Mouse (Mus musculus) MEL (cell line): ENCODE measurements around the gene Mob3a.

Experiments used
- CTCF ChIP-seq, 3 experiments: IDR thresholded peaks in 2 of 3; conservative IDR thresholded peaks in 1 of 3; 2 replicates each; pipeline ENCODE4 v1.5.1; 2011 to 2012; ENCODE audit warnings: low read length in 3 of 3, low read depth in 2 of 3, mild to moderate bottlenecking in 2 of 3, improper control_type of control experiment in 1 of 3, inconsistent platforms in 1 of 3, mixed read lengths in 1 of 3, moderate library complexity in 1 of 3; ENCODE audit not compliant: control insufficient read depth in 1 of 3, insufficient read depth in 1 of 3, poor library complexity in 1 of 3, severe bottlenecking in 1 of 3
- E2F4 ChIP-seq: IDR thresholded peaks from 2 replicates; pipeline ENCODE4 v1.6.1; 2011; ENCODE audit warnings: low read depth, low read length, improper control_type of control experiment, borderline replicate concordance
- EP300 ChIP-seq, 2 experiments: IDR thresholded peaks; 2 replicates each; pipeline ENCODE4 v1.6.1; 2011; ENCODE audit warnings: improper control_type of control experiment in 2 of 2, low read length in 2 of 2, low read depth in 1 of 2, mild to moderate bottlenecking in 1 of 2
- GABPA ChIP-seq: IDR thresholded peaks from 2 replicates; pipeline ENCODE4 v1.6.1; 2012; ENCODE audit warnings: low read depth, mild to moderate bottlenecking, inconsistent platforms, low read length, improper control_type of control experiment, moderate library complexity
- MAZ ChIP-seq: IDR thresholded peaks from 2 replicates; pipeline ENCODE4 v1.6.1; 2012; ENCODE audit warnings: low read depth, mild to moderate bottlenecking, inconsistent platforms, low read length, improper control_type of control experiment
- TCF12 ChIP-seq: IDR thresholded peaks from 2 replicates; pipeline ENCODE4 v1.6.1; 2014; ENCODE audit warnings: low read depth, mild to moderate bottlenecking, inconsistent platforms, low read length, improper control_type of control experiment, moderate library complexity
- ZNF384 ChIP-seq: IDR thresholded peaks from 2 replicates; pipeline ENCODE4 v1.6.1; 2012; ENCODE audit warnings: low read depth, mild to moderate bottlenecking, inconsistent platforms, low read length, improper control_type of control experiment

DNA sequence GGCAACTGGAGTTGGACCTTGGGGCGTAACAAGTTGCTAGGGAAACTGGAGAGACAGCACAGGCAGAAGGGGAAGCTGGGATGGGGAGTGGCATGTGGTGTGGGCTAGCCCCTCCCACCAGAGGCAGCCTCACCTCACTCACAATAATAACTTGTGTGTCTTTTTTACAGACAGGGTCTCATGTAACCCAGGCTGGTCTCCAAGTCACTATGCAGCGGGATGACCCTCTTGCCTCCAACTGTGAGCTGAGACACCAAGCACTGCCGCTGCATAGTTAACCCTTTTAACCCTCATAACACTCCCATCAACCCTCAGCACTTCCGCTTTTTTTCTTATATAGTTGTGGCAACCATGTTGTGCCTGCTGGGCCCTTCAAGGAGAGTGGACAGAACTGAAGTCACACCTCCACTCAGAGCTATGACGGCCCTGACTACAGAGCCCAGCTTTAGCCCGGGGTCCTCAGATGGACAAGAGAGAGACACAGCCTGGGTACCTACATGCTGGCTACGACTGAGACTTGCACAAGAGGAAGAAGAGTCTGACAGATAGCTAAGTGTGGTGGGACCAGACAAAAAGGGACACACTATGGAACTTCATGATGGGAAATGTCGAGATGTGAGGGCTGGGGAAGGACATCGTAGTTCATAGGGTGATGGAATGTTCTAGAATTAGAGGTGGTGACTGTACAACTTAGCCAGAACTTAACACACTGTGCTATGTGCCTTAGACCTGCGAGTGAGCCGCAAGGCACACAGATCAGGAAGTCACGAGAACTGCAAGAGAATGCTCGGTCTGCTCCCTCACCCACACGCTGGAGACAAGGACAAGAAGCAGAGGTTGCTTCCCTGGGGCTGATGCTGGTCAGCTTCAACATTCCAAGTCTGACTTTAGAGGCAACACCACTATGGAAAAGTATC lies 9.3 kb downstream of the Mob3a start:
- TF ChIP-seq E2F4, result no peak
- TF ChIP-seq GABPA, result no peak
- TF ChIP-seq ZNF384, result peak; percentile 70
- TF ChIP-seq MAZ, result peak; percentile 45; the same call in 1 of the 2 replicates
- 0 out of 2 replicates have a peak, but pooled peaks have one; percentile 47 for TF ChIP-seq TCF12
- no peak for TF ChIP-seq CTCF (IDR thresholded peaks at IDR 0.05 in 2 of 3, conservative IDR thresholded peaks at IDR 0.05 in 1 of 3; ENCODE audit: control insufficient read depth in 1 of 3, insufficient read depth in 1 of 3, low read depth in 2 of 3, low read length in 3 of 3, poor library complexity in 1 of 3, severe bottlenecking in 1 of 3)
- TF ChIP-seq EP300 (IDR thresholded peaks at IDR 0.05; ENCODE audit: low read depth in 1 of 2, low read length in 2 of 2), result peak; percentile 13 to 44; a peak in 2 of 4 replicates
